Mouse (Mus musculus): ENCODE data around the gene Ss18l2. TPM values are rescaled to one million over a fixed set of nuclear protein-coding genes. Genes with fewer than 3 reads are reported as not detected.

Gene Ss18l2
- 117 and 119 TPM in 2 replicates for polyA plus RNA-seq (2015; fragmentation: Nextera tagmentation; extraction: Ambion mirVana)

GRCm38 (mm10) chr9:121709898-121710583 is at the start of gene Ss18l2:
Gene Ss18l2 (plus strand): TSS chr9:121710329.
- whole genome bisulfite sequencing = 5% methylated on average over 37 of the region's 37 CpGs

GRCm38 (mm10) chr9:121663467-121663866 is 46.7 kb upstream of the Ss18l2 start:
- H3K9ac ChIP-seq = no peak overlapping the region

More at GRCm38 (mm10) chr9:121709898-121710583, at the start of gene Ss18l2:
- Histone ChIP-seq H3K4me3 (peak within 1 kb of the TSS; percentile 94), H3K9ac (peak within 1 kb of the TSS; percentile 94), H3K4me2 (peak within 1 kb of the TSS; percentile 74), H3K36me3 (peaks cover 16% of the 10 kb centered on the region), H3K27ac (peak within 1 kb of the TSS; percentile 93), H3K27me3 (no peaks in the 10 kb centered on the region), H3K9me3 (no peaks in the 10 kb centered on the region), H3K4me1 (peaks cover 21% of the 10 kb centered on the region)
- ATAC-seq (ENCODE audit: insufficient number of reproducible peaks, low FRiP score, low TSS enrichment, low read depth) = peak; percentile 99

DNA sequence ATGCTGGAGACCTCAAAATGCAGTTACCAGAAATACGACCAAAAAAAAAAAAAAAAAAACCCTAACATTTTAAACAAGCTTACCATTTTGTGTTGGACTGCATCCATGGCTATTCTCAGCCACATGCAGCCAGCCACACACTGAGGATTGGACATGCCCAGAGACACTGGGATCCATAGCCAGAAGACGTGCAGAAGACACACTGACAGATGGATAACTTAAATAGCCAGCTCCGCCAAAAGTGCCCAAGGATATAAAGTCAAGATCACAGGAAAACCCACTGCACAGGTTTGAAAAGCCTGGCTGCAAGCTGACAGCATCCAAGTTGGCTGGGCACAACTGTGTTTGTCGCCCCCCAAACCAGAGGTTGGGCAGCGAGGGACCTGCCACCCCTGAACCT is 46.0 kb upstream of the Ss18l2 start:
- Histone ChIP-seq H3K9me3 (no peaks in the 10 kb centered on the region), H3K36me3 (no peaks in the 10 kb centered on the region), H3K4me3 (no peak overlapping the region), H3K27ac (no peak overlapping the region), H3K27me3 (peaks cover 23% of the 10 kb centered on the region), H3K4me1 (peaks cover 12% of the 10 kb centered on the region), H3K4me2 (no peak overlapping the region), H3K9ac (no peak overlapping the region)
- 64% methylated on average over 5 of the region's 5 CpGs for WGBS
- ATAC-seq (ENCODE audit: insufficient number of reproducible peaks, low FRiP score, low TSS enrichment, low read depth) = no peak

More at GRCm38 (mm10) chr9:121663467-121663866, 46.7 kb upstream of the Ss18l2 start:
- H3K9me3 ChIP-seq = no peaks in the 10 kb centered on the region
- ATAC-seq (ENCODE audit: insufficient number of reproducible peaks, low FRiP score, low TSS enrichment, low read depth) = no peak
- no peak overlapping the region for H3K4me2 ChIP-seq
- H3K4me1 ChIP-seq = peaks cover 9% of the 10 kb centered on the region; the same call in 1 of the 2 replicates
- H3K27ac ChIP-seq = no peak overlapping the region
- no peaks in the 10 kb centered on the region for H3K36me3 ChIP-seq
- 76% methylated on average over 6 of the region's 6 CpGs for WGBS
- H3K4me3 ChIP-seq = no peak overlapping the region
- peaks cover 17% of the 10 kb centered on the region for H3K27me3 ChIP-seq

DNA sequence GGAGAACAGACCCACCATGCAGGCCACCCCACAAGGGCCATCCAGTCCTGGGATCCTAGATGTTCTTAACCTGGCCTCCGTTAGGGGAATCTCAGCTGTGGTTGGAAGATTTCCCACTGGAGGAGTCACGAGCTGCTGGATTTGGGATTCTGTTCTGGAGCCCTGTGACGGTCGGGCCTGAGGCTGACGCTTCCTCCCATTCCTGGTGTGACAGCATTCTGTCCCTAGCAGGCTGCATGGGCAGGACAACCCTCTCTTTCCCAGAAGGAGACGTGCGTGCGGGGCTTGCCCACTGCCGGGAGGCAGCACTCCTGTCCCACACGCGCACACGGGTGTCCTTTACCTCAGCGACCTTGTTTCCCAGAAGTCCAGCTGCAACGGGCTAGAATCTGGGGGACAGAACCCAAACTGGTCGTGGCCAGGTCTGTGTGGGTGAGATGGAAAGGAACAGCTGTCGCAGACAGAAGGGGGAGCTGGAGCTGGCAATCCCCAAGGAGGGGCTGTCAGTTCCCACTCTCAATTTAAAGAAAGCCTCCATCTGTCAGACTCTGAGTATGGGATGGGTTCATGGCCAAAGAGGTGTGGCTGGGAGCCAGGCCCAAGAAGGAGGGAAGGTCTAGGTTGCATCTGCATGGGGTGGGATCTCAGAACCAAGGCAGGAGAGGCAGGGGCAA is 43.0 kb upstream of the Ss18l2 start:
- Histone ChIP-seq H3K9ac (no peak overlapping the region), H3K36me3 (no peaks in the 10 kb centered on the region), H3K9me3 (no peaks in the 10 kb centered on the region), H3K27me3 (peaks cover 44% of the 10 kb centered on the region), H3K4me3 (no peak overlapping the region), H3K27ac (no peak overlapping the region), H3K4me2 (no peak overlapping the region), H3K4me1 (peaks cover 21% of the 10 kb centered on the region)
- 61% methylated on average over 16 of the region's 16 CpGs for WGBS
- ATAC-seq (ENCODE audit: insufficient number of reproducible peaks, low FRiP score, low TSS enrichment, low read depth) = no peak

- Histone ChIP-seq H3K36me3 (no peaks in the 10 kb centered on the region), H3K27me3 (peaks cover 44% of the 10 kb centered on the region), H3K9me3 (no peaks in the 10 kb centered on the region), H3K9ac (no peak overlapping the region), H3K4me1 (peaks cover 26% of the 10 kb centered on the region), H3K4me3 (no peak overlapping the region), H3K4me2 (no peak overlapping the region), H3K27ac (no peak overlapping the region)
- ATAC-seq (ENCODE audit: insufficient number of reproducible peaks, low FRiP score, low TSS enrichment, low read depth) = no peak
- 86% methylated on average over 11 of the region's 11 CpGs for WGBS
These were observed 42.3 kb upstream of the Ss18l2 start for GRCm38 (mm10) chr9:121667822-121668221.

DNA sequence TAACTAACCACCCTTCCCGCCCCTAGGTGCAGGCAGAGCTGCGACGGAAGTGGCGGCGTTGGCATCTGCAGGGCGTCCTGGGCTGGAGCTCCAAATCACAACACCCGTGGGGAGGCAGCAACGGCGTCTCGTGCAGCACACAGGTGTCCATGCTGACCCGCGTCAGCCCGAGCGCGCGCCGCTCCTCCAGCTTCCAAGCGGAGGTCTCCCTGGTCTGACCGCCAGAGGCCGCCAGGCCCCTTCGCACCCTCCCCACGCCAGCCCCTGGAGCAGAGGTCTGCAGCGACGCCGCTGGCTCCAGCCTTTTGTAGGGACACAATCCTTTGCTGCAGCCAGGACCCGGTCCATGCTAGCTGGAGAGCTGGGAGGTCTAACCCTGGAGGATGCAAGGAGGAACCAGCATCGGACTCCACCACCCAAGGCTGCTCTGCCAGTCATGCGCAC is 40.8 kb upstream of the Ss18l2 start:
- Histone ChIP-seq H3K9me3 (no peaks in the 10 kb centered on the region), H3K4me1 (peaks cover 32% of the 10 kb centered on the region), H3K9ac (0 out of 2 replicates have a peak overlapping the region, but pooled peaks have one; percentile 24), H3K27me3 (peaks cover 44% of the 10 kb centered on the region), H3K4me2 (peak overlapping the region; percentile 79), H3K36me3 (no peaks in the 10 kb centered on the region), H3K4me3 (peak overlapping the region; percentile 34), H3K27ac (no peak overlapping the region)
- peak; percentile 11; the same call in 1 of the 2 replicates for ATAC-seq (ENCODE audit: insufficient number of reproducible peaks, low FRiP score, low TSS enrichment, low read depth)
- WGBS = under 1% methylated on average over 28 of the region's 28 CpGs

DNA sequence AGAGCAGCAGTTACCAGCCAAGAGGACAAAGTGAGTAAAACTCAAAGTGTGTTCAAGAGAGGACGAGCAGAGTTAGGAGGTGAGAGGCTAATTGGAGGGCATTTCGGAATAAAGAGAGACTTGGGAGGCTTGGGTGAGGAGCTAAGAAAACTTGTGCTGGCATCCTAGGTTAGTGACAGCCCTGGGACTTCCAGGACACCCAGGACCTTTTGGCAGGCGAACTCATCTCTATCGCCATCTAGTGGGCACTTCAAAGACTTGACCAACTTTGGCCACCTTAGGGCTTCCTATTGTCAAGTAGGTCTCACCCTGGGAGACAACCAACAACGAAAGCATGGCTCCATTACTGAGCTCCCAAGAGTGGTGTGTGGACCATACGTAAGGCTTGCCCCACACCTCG is 38.8 kb upstream of the Ss18l2 start:
- H3K27me3 ChIP-seq = peaks cover 44% of the 10 kb centered on the region
- H3K9ac ChIP-seq = no peak overlapping the region
- no peaks in the 10 kb centered on the region for H3K36me3 ChIP-seq
- 28% methylated on average over 7 of the region's 7 CpGs for WGBS
- no peak overlapping the region for H3K4me2 ChIP-seq
- no peak overlapping the region for H3K4me3 ChIP-seq
- ATAC-seq (ENCODE audit: insufficient number of reproducible peaks, low FRiP score, low TSS enrichment, low read depth) = no peak
- no peaks in the 10 kb centered on the region for H3K9me3 ChIP-seq
- peaks cover 32% of the 10 kb centered on the region for H3K4me1 ChIP-seq
- H3K27ac ChIP-seq = no peak overlapping the region

GRCm38 (mm10) chr9:121672311-121672710 is 37.8 kb upstream of the Ss18l2 start:
- H3K4me2 ChIP-seq = no peak overlapping the region
- no peaks in the 10 kb centered on the region for H3K36me3 ChIP-seq
- peaks cover 28% of the 10 kb centered on the region for H3K4me1 ChIP-seq
- H3K27me3 ChIP-seq = peaks cover 39% of the 10 kb centered on the region
- no peak for ATAC-seq (ENCODE audit: insufficient number of reproducible peaks, low FRiP score, low TSS enrichment, low read depth)
- H3K9me3 ChIP-seq = no peaks in the 10 kb centered on the region
- H3K27ac ChIP-seq = no peak overlapping the region
- H3K9ac ChIP-seq = no peak overlapping the region
- WGBS = 42% methylated on average over 5 of the region's 5 CpGs
- no peak overlapping the region for H3K4me3 ChIP-seq

DNA sequence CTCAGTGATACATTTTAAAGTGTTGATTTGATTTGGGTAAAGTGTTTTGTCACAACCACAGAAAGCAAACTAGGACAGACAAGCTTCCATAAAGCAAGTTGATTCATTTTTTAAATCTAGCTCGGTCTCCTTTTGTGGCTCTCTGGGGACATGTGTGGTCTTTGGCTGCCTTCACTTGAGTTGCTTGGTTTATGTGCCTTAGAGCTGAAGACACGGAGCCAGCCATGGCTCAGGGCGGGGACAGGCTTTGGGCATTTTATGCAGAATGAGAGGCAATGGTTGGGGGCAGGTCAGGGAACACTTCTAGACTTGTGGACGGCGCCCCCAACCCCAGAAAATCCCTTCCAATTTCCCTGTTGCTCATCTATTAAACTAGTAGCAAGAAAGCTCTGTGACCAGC is 36.4 kb upstream of the Ss18l2 start:
- Histone ChIP-seq H3K4me2 (no peak overlapping the region), H3K9me3 (no peaks in the 10 kb centered on the region), H3K9ac (no peak overlapping the region), H3K4me1 (peaks cover 23% of the 10 kb centered on the region), H3K27ac (no peak overlapping the region), H3K36me3 (no peaks in the 10 kb centered on the region), H3K4me3 (no peak overlapping the region), H3K27me3 (peaks cover 25% of the 10 kb centered on the region)
- no peak for ATAC-seq (ENCODE audit: insufficient number of reproducible peaks, low FRiP score, low TSS enrichment, low read depth)
- 71% methylated on average over 5 of the region's 5 CpGs for WGBS

DNA sequence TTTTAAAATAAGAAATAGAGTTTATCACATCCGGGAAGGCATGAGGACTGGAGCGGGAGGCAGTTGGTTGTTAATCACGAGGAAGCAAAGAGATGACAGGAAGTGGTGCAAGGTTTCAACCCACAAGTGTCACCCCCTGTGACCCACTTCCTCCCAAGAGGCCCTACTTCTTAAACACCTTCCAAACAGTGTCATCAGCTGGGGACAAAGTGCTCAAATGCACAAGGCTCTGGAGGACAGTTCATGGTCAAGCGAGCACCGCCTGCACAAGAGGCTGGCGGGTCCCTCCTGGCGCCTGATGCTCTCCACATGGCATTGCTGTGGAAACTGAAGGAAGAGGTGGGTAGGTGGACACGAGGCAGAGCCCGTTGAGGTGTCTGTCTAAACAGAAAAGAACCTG is 35.1 kb upstream of the Ss18l2 start:
- 83% methylated on average over 9 of the region's 9 CpGs for WGBS
- no peak for ATAC-seq (ENCODE audit: insufficient number of reproducible peaks, low FRiP score, low TSS enrichment, low read depth)

DNA sequence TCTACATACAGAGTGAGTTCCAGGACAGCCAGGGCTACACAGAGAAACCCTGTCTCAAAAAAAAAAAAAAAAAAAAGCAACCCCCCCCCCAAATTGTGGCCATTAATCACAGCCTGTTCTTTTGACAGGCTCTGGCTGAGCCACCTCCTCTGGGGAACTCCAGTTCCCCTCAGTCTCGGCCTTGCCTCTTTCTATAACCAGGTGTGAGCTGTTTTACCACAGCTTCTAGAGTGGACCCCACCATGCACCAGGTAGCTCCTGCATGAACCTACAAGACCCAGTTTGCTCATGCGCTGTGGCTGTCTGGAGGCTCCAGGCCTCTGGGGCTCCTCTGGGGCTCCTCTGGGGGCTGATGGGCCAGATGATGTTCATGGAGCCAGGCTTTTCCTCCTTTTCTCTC is 34.6 kb upstream of the Ss18l2 start:
- Histone ChIP-seq H3K4me3 (no peak overlapping the region), H3K27me3 (peaks cover 6% of the 10 kb centered on the region), H3K4me2 (no peak overlapping the region), H3K9ac (no peak overlapping the region), H3K27ac (no peak overlapping the region), H3K9me3 (no peaks in the 10 kb centered on the region), H3K4me1 (peaks cover 19% of the 10 kb centered on the region), H3K36me3 (no peaks in the 10 kb centered on the region)
- WGBS = 85% methylated on average over 2 of the region's 2 CpGs
- no peak for ATAC-seq (ENCODE audit: insufficient number of reproducible peaks, low FRiP score, low TSS enrichment, low read depth)

More for the DNA sequence above, 35.1 kb upstream of the Ss18l2 start:
- no peak overlapping the region for H3K4me2 ChIP-seq
- H3K4me1 ChIP-seq = peaks cover 19% of the 10 kb centered on the region
- no peaks in the 10 kb centered on the region for H3K36me3 ChIP-seq
- no peak overlapping the region for H3K27ac ChIP-seq
- no peaks in the 10 kb centered on the region for H3K9me3 ChIP-seq
- no peak overlapping the region for H3K4me3 ChIP-seq
- no peak overlapping the region for H3K9ac ChIP-seq
- H3K27me3 ChIP-seq = peaks cover 12% of the 10 kb centered on the region

DNA sequence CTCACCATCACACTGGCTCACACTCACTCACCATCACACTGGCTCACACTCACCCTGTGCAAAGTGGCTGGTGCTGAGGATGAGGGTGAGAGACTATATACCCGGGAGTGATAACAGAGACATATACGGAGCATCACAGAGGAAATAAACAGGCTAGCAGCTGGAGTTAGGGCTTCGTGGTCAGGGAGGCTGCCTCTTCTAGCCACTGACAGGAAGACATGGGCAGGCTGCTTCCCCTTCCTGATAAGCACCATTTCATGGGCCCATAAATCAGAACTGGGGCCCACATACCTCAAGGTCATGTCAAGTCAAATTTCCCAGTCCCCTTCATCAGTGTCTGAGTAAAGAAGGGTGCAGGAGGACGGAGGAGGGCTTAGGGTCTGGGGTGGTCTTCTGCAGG is 33.1 kb upstream of the Ss18l2 start:
- no peaks in the 10 kb centered on the region for H3K9me3 ChIP-seq
- H3K4me1 ChIP-seq = peaks cover 18% of the 10 kb centered on the region
- no peak overlapping the region for H3K4me3 ChIP-seq
- H3K4me2 ChIP-seq = no peak overlapping the region
- no peak overlapping the region for H3K27ac ChIP-seq
- ATAC-seq (ENCODE audit: insufficient number of reproducible peaks, low FRiP score, low TSS enrichment, low read depth) = no peak
- no peaks in the 10 kb centered on the region for H3K27me3 ChIP-seq
- 55% methylated on average over 4 of the region's 4 CpGs for WGBS
- no peak overlapping the region for H3K9ac ChIP-seq
- no peaks in the 10 kb centered on the region for H3K36me3 ChIP-seq

All from limb, embryonic 15.5 days (tissue).